Mouse (Mus musculus) liver, embryonic 11.5 days (tissue): ENCODE measurements around the gene Defb46. TPM values are rescaled to one million over a fixed set of nuclear protein-coding genes. Genes with fewer than 3 reads are reported as not detected.

Experiments used
- ATAC-seq: fragments of 200-750 bp; cut with Nextera tagmentation; replicated peaks from 2 replicates; pipeline ENCODE4 v1.8.0; 2017; ENCODE audit warnings: moderate number of reproducible peaks, mild to moderate bottlenecking, moderate TSS enrichment, moderate library complexity; ENCODE audit not compliant: low FRiP score
- DNase-seq: peaks from one replicate; pipeline ENCODE4 v3.0.0-alpha.2; 2017; ENCODE audit warnings: low spot score
- H3K27ac ChIP-seq: fragments of 300-500 bp; sonication (generic); 2 replicates; pipeline ENCODE4 v1.5.1; 2014; ENCODE audit warnings: mild to moderate bottlenecking, low read depth, low read length, control low read depth
- H3K27me3 ChIP-seq: fragments of 300-500 bp; sonication (generic); replicated peaks from 2 replicates; pipeline ENCODE4 v1.6.1; 2014; ENCODE audit warnings: low read length, mixed read lengths; ENCODE audit not compliant: control insufficient read depth, insufficient read depth
- H3K36me3 ChIP-seq: fragments of 300-500 bp; sonication (generic); 2 replicates; pipeline ENCODE4 v1.6.1; 2014; ENCODE audit warnings: mild to moderate bottlenecking, low read length, moderate library complexity, mixed read lengths; ENCODE audit not compliant: control insufficient read depth, insufficient read depth
- H3K4me1 ChIP-seq: fragments of 300-500 bp; sonication (generic); replicated peaks from 2 replicates; pipeline ENCODE4 v1.6.1; 2014; ENCODE audit warnings: low read length, mixed read lengths; ENCODE audit not compliant: control insufficient read depth, insufficient read depth
- H3K4me2 ChIP-seq: fragments of 300-500 bp; sonication (generic); 2 replicates; pipeline ENCODE4 v1.6.1; 2014; ENCODE audit warnings: mild to moderate bottlenecking, control low read depth, moderate library complexity
- H3K4me3 ChIP-seq: fragments of 300-500 bp; sonication (generic); 2 replicates; pipeline ENCODE4 v1.5.1; 2014; ENCODE audit warnings: low read depth, low read length, control low read depth
- H3K9ac ChIP-seq: fragments of 300-500 bp; sonication (generic); 2 replicates; pipeline ENCODE4 v1.6.1; 2014; ENCODE audit warnings: low read depth, low read length, control low read depth
- H3K9me3 ChIP-seq: fragments of 300-500 bp; sonication (generic); 2 replicates; pipeline ENCODE4 v1.6.1; 2016; ENCODE audit warnings: low read length, inconsistent platforms, mixed read lengths; ENCODE audit not compliant: control insufficient read depth
- whole genome bisulfite sequencing: fragments of 180-500 bp; shearing (Covaris S2); extraction: QIAGEN DNeasy Blood & Tissue Kit; methylation state at CpG from one replicate; pipeline ENCODE4 v1.1.7; 2014; 5-methylcytosine and 5-hydroxymethylcytosine counted together
- polyA plus RNA-seq: library from polyadenylated mRNA; unstranded; fragments of >200 nt; fragmentation: Nextera tagmentation; extraction: Ambion mirVana; gene quantifications from 2 replicates; pipeline ENCODE4 v1.2.1, GENCODE M21; 2014

The Defb46 gene
- polyA plus RNA-seq: not detected in 2 replicates

GRCm38 (mm10) chr8:19239616-19240015 is at the start of gene Defb46:
Defb46 (plus strand) TSS chr8:19239916.
- no peak for DNase-seq
- Histone ChIP-seq H3K4me2 (no peak within 1 kb of the TSS), H3K9ac (no peak within 1 kb of the TSS), H3K9me3 (no peaks in the 10 kb centered on the region), H3K36me3 (no peaks in the 10 kb centered on the region), H3K27me3 (no peaks in the 10 kb centered on the region), H3K27ac (no peak within 1 kb of the TSS), H3K4me1 (no peaks in the 10 kb centered on the region), H3K4me3 (no peak within 1 kb of the TSS)
- ATAC-seq: no peak
- WGBS: 66% methylated on average over 2 of the region's 2 CpGs

- no peak within 1 kb of the TSS for H3K9ac ChIP-seq
- WGBS: 66% methylated on average over 1 of the region's 1 CpGs
- DNase-seq (no peak), ATAC-seq (no peak)
- no peaks in the 10 kb centered on the region for H3K4me1 ChIP-seq
- no peak within 1 kb of the TSS for H3K27ac ChIP-seq
- no peaks in the 10 kb centered on the region for H3K36me3 ChIP-seq
- H3K4me2 ChIP-seq: no peak within 1 kb of the TSS
- no peaks in the 10 kb centered on the region for H3K9me3 ChIP-seq
- no peaks in the 10 kb centered on the region for H3K27me3 ChIP-seq
- no peak within 1 kb of the TSS for H3K4me3 ChIP-seq
Measured at GRCm38 (mm10) chr8:19225161-19225560, 14.6 kb upstream of the Defb46 start, which contains the start of gene Defb6. Defb6 (plus strand) TSS chr8:19225478.

DNA sequence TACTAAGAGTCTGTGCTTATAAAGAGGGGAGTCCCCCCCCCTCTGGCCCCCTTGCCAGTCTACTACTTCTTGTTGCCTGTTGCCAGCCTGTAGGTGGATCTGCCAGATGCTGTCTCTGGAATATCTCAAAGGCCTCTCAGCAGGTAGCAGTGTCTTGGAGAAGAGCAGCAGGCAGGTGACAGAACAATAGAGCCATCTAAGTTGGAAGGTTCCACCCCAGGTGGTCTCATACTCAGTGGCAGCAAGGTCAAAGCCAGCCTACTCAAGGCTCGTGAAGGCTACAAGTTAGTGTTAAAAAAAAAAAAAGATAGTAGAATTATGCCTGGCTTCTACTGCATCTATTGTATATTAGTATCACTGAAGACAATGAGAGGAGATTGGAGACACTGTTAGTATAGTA is 1.6 kb upstream of the Defb46 start:
- Histone ChIP-seq H3K4me1 (no peaks in the 10 kb centered on the region), H3K9me3 (no peaks in the 10 kb centered on the region)
- 55% methylated on average over 1 of the region's 1 CpGs for WGBS

GRCm38 (mm10) chr8:19247280-19247679 is 7.6 kb downstream of the Defb46 start, which contains the start of gene Defb5:
Defb5 (plus strand) TSS chr8:19247580.
- H3K9ac ChIP-seq: no peak within 1 kb of the TSS
- no peaks in the 10 kb centered on the region for H3K9me3 ChIP-seq
- H3K36me3 ChIP-seq: no peaks in the 10 kb centered on the region
- 83% methylated on average over 5 of the region's 5 CpGs for WGBS
- ATAC-seq: no peak
- no peaks in the 10 kb centered on the region for H3K4me1 ChIP-seq
- no peak within 1 kb of the TSS for H3K4me2 ChIP-seq
- no peak within 1 kb of the TSS for H3K4me3 ChIP-seq
- H3K27me3 ChIP-seq: no peaks in the 10 kb centered on the region
- no peak for DNase-seq
- no peak within 1 kb of the TSS for H3K27ac ChIP-seq

More for the DNA sequence above, 1.6 kb upstream of the Defb46 start:
- Histone ChIP-seq H3K4me3 (no peak overlapping the region), H3K36me3 (no peaks in the 10 kb centered on the region), H3K27ac (no peak overlapping the region), H3K4me2 (no peak overlapping the region), H3K9ac (no peak overlapping the region), H3K27me3 (no peaks in the 10 kb centered on the region)
- DNase-seq (no peak), ATAC-seq (no peak)

GRCm38 (mm10) chr8:19258136-19258535 is 18.4 kb downstream of the Defb46 start:
- no peak overlapping the region for H3K4me3 ChIP-seq
- H3K4me1 ChIP-seq: no peaks in the 10 kb centered on the region
- ATAC-seq (no peak), DNase-seq (no peak)
- no peaks in the 10 kb centered on the region for H3K36me3 ChIP-seq
- H3K27me3 ChIP-seq: no peaks in the 10 kb centered on the region
- no peak overlapping the region for H3K9ac ChIP-seq
- no peak overlapping the region for H3K27ac ChIP-seq
- no peak overlapping the region for H3K4me2 ChIP-seq
- peaks cover 2% of the 10 kb centered on the region; the same call in 1 of the 2 replicates for H3K9me3 ChIP-seq

DNA sequence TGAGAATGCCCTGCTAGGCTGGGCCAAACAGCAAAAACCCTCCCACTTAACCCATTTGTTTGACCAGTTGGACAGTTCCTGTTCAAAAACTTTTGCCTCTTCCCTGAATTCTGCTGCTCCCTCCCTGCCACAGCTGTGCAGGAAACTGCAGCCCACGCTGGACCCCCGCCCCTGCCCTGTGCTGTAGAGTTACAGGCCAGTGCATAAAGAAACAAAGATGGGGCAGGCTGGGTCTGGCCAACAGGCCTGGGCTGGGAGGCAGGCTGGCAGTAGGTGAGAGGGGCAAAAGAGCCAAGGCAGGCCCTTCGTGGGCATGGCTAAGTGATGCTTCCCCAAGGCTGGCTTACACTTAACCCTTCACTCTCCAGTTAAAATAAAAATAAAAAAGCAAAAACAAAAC is 20.0 kb downstream of the Defb46 start:
- no peak overlapping the region for H3K4me3 ChIP-seq
- no peaks in the 10 kb centered on the region for H3K4me1 ChIP-seq
- no peaks in the 10 kb centered on the region for H3K27me3 ChIP-seq
- H3K9ac ChIP-seq: no peak overlapping the region
- WGBS: 53% methylated on average over 3 of the region's 3 CpGs
- H3K27ac ChIP-seq: no peak overlapping the region
- no peaks in the 10 kb centered on the region for H3K36me3 ChIP-seq
- H3K4me2 ChIP-seq: no peak overlapping the region
- ATAC-seq: no peak
- peaks cover 2% of the 10 kb centered on the region; the same call in 1 of the 2 replicates for H3K9me3 ChIP-seq
- no peak for DNase-seq

Other genes with a start within 250 kb of the Defb46 start
- gene Defb37, start 248.9 kb upstream of the Defb46 start, polyA plus RNA-seq: not detected in 2 replicates
- gene Defb38, start 213.3 kb upstream of the Defb46 start, polyA plus RNA-seq: not detected in 2 replicates
- not detected in 2 replicates for gene Defb39, start 175.1 kb upstream of the Defb46 start, polyA plus RNA-seq
- not detected in 2 replicates for gene Defb12, start 125.1 kb upstream of the Defb46 start, polyA plus RNA-seq
- gene Defb34, start 116.2 kb upstream of the Defb46 start, polyA plus RNA-seq: not detected in 2 replicates
- gene Gm45826, start 99.1 kb upstream of the Defb46 start, polyA plus RNA-seq: not detected in 2 replicates
- gene Defb14, start 45.6 kb upstream of the Defb46 start, polyA plus RNA-seq: not detected in 2 replicates
- not detected in 2 replicates for gene Defb4, start 41.2 kb upstream of the Defb46 start, polyA plus RNA-seq
- gene Defb6, start 14.4 kb upstream of the Defb46 start, polyA plus RNA-seq: not detected in 2 replicates
- not detected in 2 replicates for gene Defb5, start 7.7 kb downstream of the Defb46 start, polyA plus RNA-seq
- gene Defb3, start 53.4 kb downstream of the Defb46 start, polyA plus RNA-seq: not detected in 2 replicates
- not detected in 2 replicates for gene Defb8, start 207.7 kb downstream of the Defb46 start, polyA plus RNA-seq